7 mouse cellular contexts compared by ENCODE assay signal in the genomic region with DNA sequence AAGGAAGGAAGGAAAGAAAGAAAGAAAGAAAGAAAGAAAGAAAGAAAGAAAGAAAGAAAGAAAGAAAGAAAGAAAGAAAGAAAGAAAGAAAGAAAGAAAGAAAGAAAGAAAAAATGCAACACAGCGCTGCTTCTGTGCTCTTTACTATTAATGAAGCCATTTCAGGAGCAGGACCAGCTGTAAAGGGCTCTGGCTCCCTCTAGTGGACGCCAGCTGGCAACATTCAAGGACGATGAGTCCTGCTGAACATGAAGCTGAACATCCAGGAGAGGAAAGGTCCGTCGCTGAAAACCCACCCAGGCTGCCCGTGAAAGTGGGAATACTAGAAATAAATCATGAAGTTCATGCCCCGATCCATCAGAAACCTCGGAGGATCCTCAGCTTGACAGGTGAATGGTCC. TPM values are rescaled to one million over a fixed set of nuclear protein-coding genes. Genes with fewer than 3 reads are reported as not detected.
A peak's percentile ranks its signal among the peaks of the same experiment; 100 is the strongest.
DNase-seq lines count a peak whose midpoint lies in the region; ATAC-seq and TF ChIP-seq lines count a peak whose summit lies in the region.

No protein-coding gene starts in this region.

- no peaks in the 10 kb centered on the region for H3K27me3 ChIP-seq in forebrain, embryonic 14.5 days (replicated peaks; ENCODE audit: control insufficient read depth, insufficient read depth, low read length)
- H3K27me3 ChIP-seq in hindbrain, embryonic 11.5 days (ENCODE audit: control insufficient read depth, insufficient read depth, low read length) = no peaks in the 10 kb centered on the region

- no peak overlapping the region for H3K9ac ChIP-seq in forebrain, embryonic 14.5 days (ENCODE audit: low read length)
- no peak overlapping the region for H3K9ac ChIP-seq in hindbrain, embryonic 11.5 days (ENCODE audit: low read depth, low read length)

- peak; percentile 97 for TF ChIP-seq CTCF in brain, embryonic 14.5 days (IDR thresholded peaks at IDR 0.05; ENCODE audit: borderline replicate concordance, extremely low read depth, insufficient read depth, insufficient read length)

- H3K36me3 ChIP-seq in forebrain, embryonic 14.5 days (ENCODE audit: control insufficient read depth, insufficient read depth, low read length) = no peaks in the 10 kb centered on the region
- no peaks in the 10 kb centered on the region for H3K36me3 ChIP-seq in hindbrain, embryonic 11.5 days (ENCODE audit: control insufficient read depth, insufficient read depth, low read length)

- 2% methylated on average over 8 of the region's 8 CpGs for WGBS in forebrain, embryonic 14.5 days
- 2% methylated on average over 8 of the region's 8 CpGs for WGBS in hindbrain, embryonic 11.5 days

- no peak overlapping the region for H3K4me2 ChIP-seq in forebrain, embryonic 14.5 days (ENCODE audit: low read length)
- H3K4me2 ChIP-seq in hindbrain, embryonic 11.5 days (replicated peaks; ENCODE audit: low read depth, low read length) = no peak overlapping the region

- no peak overlapping the region for H3K27ac ChIP-seq in forebrain, embryonic 14.5 days (ENCODE audit: low read depth, low read length)
- H3K27ac ChIP-seq in hindbrain, embryonic 11.5 days (ENCODE audit: low read depth, low read length) = no peak overlapping the region

- H3K9me3 ChIP-seq in forebrain, embryonic 14.5 days (replicated peaks; ENCODE audit: control insufficient read depth, low read length) = no peaks in the 10 kb centered on the region
- H3K9me3 ChIP-seq in hindbrain, embryonic 11.5 days (ENCODE audit: control insufficient read depth, low read length) = no peaks in the 10 kb centered on the region

- H3K4me1 ChIP-seq in forebrain, embryonic 14.5 days (ENCODE audit: control insufficient read depth, insufficient read depth, low read length) = peaks cover 7% of the 10 kb centered on the region
- no peaks in the 10 kb centered on the region for H3K4me1 ChIP-seq in hindbrain, embryonic 11.5 days (replicated peaks; ENCODE audit: control insufficient read depth, insufficient read depth, low read length)

- DNase-seq in MN1 (ENCODE audit: low spot score) = peak; percentile 90
- DNase-seq in brain, embryonic 14.5 days (ENCODE audit: low read depth) = peak; percentile 95
- peak; percentile 94 for DNase-seq in forebrain, embryonic 14.5 days (ENCODE audit: low spot score)
- DNase-seq in hindbrain, embryonic 11.5 days (ENCODE audit: low spot score) = peak; percentile 93
- peak; percentile 85 to 92 for DNase-seq in left cerebral cortex, adult 18-20 months (ENCODE audit: low spot score in 2 of 2)
- DNase-seq in mesoderm, embryonic 11.5 days (ENCODE audit: low read depth, low spot score) = peak; percentile 93
- DNase-seq in skeletal muscle tissue, adult 2 months (ENCODE audit: low read depth, low spot score) = peak; percentile 84

- no peak for ATAC-seq in forebrain, embryonic 14.5 days
- ATAC-seq in hindbrain, embryonic 11.5 days (ENCODE audit: low FRiP score) = no peak

- H3K4me3 ChIP-seq in forebrain, embryonic 14.5 days (ENCODE audit: low read depth, low read length) = no peak overlapping the region
- H3K4me3 ChIP-seq in hindbrain, embryonic 11.5 days (ENCODE audit: low read depth, low read length) = no peak overlapping the region

- no peak for TF ChIP-seq POLR2A in brain, embryonic 14.5 days (IDR thresholded peaks at IDR 0.05; ENCODE audit: borderline replicate concordance, extremely low read depth, insufficient read depth, insufficient read length, poor library complexity, severe bottlenecking)

RNA-seq across cellular contexts. Expression of gene Rnh1, which starts 3.5 kb away (rescaled TPM):
- polyA plus RNA-seq in brain, embryonic 14.5 days (2012; rRNA removed) = 35.2 and 41.2 TPM in 2 replicates
- polyA plus RNA-seq in forebrain, embryonic 14.5 days (2014; fragmentation: Nextera tagmentation; extraction: Ambion mirVana) = 54.7 and 56.7 TPM in 2 replicates
- polyA plus RNA-seq in hindbrain, embryonic 11.5 days (2014; fragmentation: Nextera tagmentation; extraction: Ambion mirVana) = 59.6 and 64.4 TPM in 2 replicates
- total RNA-seq in left cerebral cortex, adult 18-20 months (2021) = 10 to 100 TPM; 39.0 to 43.2 TPM

RNA-seq across cellular contexts. Expression of gene Hras, which starts 17.6 kb away (rescaled TPM):
- 150 and 154 TPM in 2 replicates for polyA plus RNA-seq in brain, embryonic 14.5 days (2012; rRNA removed)
- 70.2 and 96.3 TPM in 2 replicates for polyA plus RNA-seq in forebrain, embryonic 14.5 days (2014; fragmentation: Nextera tagmentation; extraction: Ambion mirVana)
- 98.0 and 99.6 TPM in 2 replicates for polyA plus RNA-seq in hindbrain, embryonic 11.5 days (2014; fragmentation: Nextera tagmentation; extraction: Ambion mirVana)
- 100 to 1,000 TPM; 223 to 237 TPM for total RNA-seq in left cerebral cortex, adult 18-20 months (2021)

RNA-seq across cellular contexts. Expression of gene Lrrc56, which starts 17.8 kb away (rescaled TPM):
- polyA plus RNA-seq in brain, embryonic 14.5 days (2012; rRNA removed) = 19.8 and 22.8 TPM in 2 replicates
- 6.7 and 8.9 TPM in 2 replicates for polyA plus RNA-seq in forebrain, embryonic 14.5 days (2014; fragmentation: Nextera tagmentation; extraction: Ambion mirVana)
- 6.2 and 7.8 TPM in 2 replicates for polyA plus RNA-seq in hindbrain, embryonic 11.5 days (2014; fragmentation: Nextera tagmentation; extraction: Ambion mirVana)
- total RNA-seq in left cerebral cortex, adult 18-20 months (2021) = 1 to 10 TPM; 2.7 to 4.4 TPM

RNA-seq across cellular contexts. Expression of gene Lmntd2, which starts 37.7 kb away (rescaled TPM):
- 3.1 and 4.9 TPM in 2 replicates for polyA plus RNA-seq in brain, embryonic 14.5 days (2012; rRNA removed)
- 0.94 and 0.95 TPM in 2 replicates for polyA plus RNA-seq in forebrain, embryonic 14.5 days (2014; fragmentation: Nextera tagmentation; extraction: Ambion mirVana)
- polyA plus RNA-seq in hindbrain, embryonic 11.5 days (2014; fragmentation: Nextera tagmentation; extraction: Ambion mirVana) = 2.3 and 3.3 TPM in 2 replicates
- total RNA-seq in left cerebral cortex, adult 18-20 months (2021) = not detected

RNA-seq across cellular contexts. Expression of gene Rassf7, which starts 39.5 kb away (rescaled TPM):
- 25.0 and 39.3 TPM in 2 replicates for polyA plus RNA-seq in brain, embryonic 14.5 days (2012; rRNA removed)
- 23.7 and 23.8 TPM in 2 replicates for polyA plus RNA-seq in forebrain, embryonic 14.5 days (2014; fragmentation: Nextera tagmentation; extraction: Ambion mirVana)
- 36.4 and 37.8 TPM in 2 replicates for polyA plus RNA-seq in hindbrain, embryonic 11.5 days (2014; fragmentation: Nextera tagmentation; extraction: Ambion mirVana)
- total RNA-seq in left cerebral cortex, adult 18-20 months (2021) = 1 to 10 TPM; 1.4 to 2.5 TPM
